Mouse (Mus musculus) bone marrow, adult 2 months (tissue): ENCODE results near the gene Ece1.

Experiments used
- CTCF ChIP-seq: fragments of 200-500 bp; IDR thresholded peaks from 2 replicates; pipeline ENCODE4 v1.5.1; 2011; ENCODE audit warnings: low read length, control low read depth; ENCODE audit not compliant: control insufficient read depth, insufficient read depth
- POLR2A ChIP-seq: fragments of 200-500 bp; IDR thresholded peaks from 2 replicates; pipeline ENCODE4 v1.6.1; 2011; ENCODE audit warnings: low read depth, mild to moderate bottlenecking, control low read depth, low read length, borderline replicate concordance; ENCODE audit not compliant: control insufficient read depth

DNA sequence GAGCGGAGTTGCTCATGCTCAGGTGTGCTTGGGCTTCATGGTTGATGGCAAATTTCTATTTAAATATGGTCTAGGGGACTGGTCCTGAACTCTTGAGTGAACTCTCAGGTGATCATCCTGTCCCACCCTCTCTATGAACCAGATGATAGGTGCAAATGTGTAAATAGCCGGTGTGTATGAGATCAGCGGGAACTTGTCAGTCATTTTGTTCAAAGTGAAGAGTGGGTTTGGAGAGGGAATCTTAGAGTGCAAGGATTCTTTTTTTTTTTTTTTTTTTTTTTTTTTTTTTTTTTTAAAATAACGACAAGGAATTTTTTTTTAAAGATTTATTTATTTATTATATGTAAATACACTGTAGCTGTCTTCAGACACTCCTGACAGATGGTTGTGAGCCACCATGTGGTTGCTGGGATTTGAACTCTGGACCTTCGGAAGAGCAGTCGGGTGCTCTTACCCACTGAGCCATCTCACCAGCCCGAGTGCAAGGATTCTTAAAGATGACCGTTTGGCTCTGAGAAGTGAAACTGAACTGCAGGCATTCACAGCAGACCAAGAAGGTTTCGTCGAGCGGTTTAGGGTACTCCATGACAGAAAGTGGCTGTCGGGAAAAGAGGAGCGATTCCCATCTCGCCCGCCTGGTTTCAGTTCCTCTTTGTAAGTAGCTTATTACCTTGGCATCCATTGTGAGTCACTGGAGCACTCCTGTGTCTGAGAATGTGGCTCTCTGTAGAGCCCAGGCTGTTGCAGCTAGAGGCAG, 151.9 kb downstream of the Ece1 start:
- TF ChIP-seq POLR2A, result no peak
- TF ChIP-seq CTCF, result no peak
